Mouse (Mus musculus) liver, adult 2 months (tissue): ENCODE data around the gene Abca7.

Source experiments
- CTCF ChIP-seq: fragments of 200-500 bp; IDR thresholded peaks from 2 replicates; pipeline ENCODE4 v1.5.1; 2011; ENCODE audit warnings: low read depth, low read length, control low read depth
- POLR2A ChIP-seq: fragments of 200-500 bp; IDR thresholded peaks from 2 replicates; pipeline ENCODE4 v1.6.1; 2011; ENCODE audit warnings: low read length, control low read depth; ENCODE audit not compliant: insufficient read depth; ENCODE audit errors: extremely low read depth

GRCm38 (mm10) chr10:79984195-79984816, 12.0 kb upstream of the Abca7 start, which contains the start of gene Tmem259:
- peak; percentile 15; the same call in 1 of the 2 replicates for TF ChIP-seq CTCF
- TF ChIP-seq POLR2A, result no peak
